Mouse (Mus musculus) gastrocnemius, postnatal 14 days (tissue): ENCODE measurements around the gene Rnf138rt1. TPM values are rescaled to one million over a fixed set of nuclear protein-coding genes. Genes with fewer than 3 reads are reported as not detected.
A peak's percentile ranks its signal among the peaks of the same experiment; 100 is the strongest.

Source experiments
- DNase-seq: peaks from one replicate; pipeline ENCODE4 v3.0.0; 2021; ENCODE audit warnings: mixed read lengths
- intact Hi-C: fragments of 180-260 bp; cut with DNase I; formaldehyde crosslinking; loops from one replicate; pipeline ENCODE4 v1.15.1; 2025; ENCODE audit warnings: low total_unique reads
- long read RNA-seq, 2 experiments: library from polyadenylated mRNA; stranded (forward); transcript quantifications; one replicate each; pipeline ENCODE4 v2.0.0; 2021
- total RNA-seq, 2 experiments: library from RNA; stranded (reverse); gene quantifications; 2 replicates each; pipeline ENCODE4 v1.2.3; 2021

Gene Rnf138rt1
- total RNA-seq: not detected
- long read RNA-seq, experiment 1: 0 reads
- long read RNA-seq, experiment 2: 0 reads

DNA sequence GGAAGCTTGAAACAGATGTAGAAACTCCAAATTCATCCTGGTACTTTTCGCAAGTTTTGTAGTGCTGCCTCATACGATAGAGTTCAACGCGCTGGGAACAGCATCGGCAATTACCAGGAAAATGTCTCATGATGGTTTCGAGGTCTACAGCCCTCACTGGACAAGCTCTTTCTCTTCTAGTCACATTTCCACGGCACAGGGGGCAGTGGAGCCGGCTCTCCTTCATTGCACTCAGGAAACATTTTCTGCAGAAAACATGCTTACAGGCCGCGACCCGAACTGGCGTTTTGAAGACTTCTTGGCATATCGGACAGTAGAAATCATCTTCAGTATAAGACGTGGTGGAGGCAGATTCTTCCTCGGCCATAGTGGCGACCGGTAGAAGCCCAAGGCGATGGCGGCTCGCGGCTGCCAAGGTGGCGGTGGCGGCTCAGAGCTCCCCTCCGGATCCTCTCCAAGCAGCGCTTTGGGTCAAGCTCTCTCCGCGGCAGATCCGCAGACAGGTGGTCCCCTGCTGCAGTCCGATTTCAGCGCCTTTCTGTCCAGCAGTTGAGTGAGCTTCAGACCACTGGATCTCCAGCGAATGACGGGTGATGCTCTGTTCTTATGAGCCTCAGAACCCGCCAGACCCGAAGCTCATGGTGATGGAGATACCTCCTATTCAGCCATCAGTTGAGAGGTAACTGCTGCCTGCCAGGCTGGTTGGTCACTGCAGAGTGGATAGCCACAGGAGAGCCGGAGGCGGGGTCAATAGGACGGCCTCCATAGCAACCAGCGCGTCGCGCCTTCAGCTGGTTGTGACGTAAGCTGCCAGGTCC is at the start of gene Rnf138rt1:
Rnf138rt1 (minus strand) TSS at position 713 of the 818 bp plus-strand sequence.
- DNase-seq: peak; percentile 5
- intact Hi-C loops: no loop called here

DNA sequence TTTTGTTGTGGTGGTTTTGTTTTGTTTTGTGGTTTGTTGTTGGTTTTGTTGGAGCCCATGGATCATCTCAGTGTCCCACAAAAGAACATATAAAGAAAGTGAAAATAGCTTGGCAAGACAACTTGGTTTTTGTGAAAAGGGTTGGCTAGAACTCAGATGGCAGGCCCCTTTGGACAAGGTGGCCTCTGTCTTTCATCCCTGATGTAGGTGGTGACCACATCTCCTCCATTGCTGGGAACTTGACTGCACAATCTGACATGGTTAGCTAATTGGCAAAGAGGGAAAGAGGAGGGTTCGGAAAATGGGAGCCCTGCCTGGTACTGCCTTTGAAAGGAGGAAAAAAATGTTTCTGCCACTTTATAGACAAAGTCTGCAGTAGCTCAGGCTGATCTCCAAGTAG is 46.1 kb upstream of the Rnf138rt1 start:
- no peak for DNase-seq
- intact Hi-C loops: no loop called here

DNA sequence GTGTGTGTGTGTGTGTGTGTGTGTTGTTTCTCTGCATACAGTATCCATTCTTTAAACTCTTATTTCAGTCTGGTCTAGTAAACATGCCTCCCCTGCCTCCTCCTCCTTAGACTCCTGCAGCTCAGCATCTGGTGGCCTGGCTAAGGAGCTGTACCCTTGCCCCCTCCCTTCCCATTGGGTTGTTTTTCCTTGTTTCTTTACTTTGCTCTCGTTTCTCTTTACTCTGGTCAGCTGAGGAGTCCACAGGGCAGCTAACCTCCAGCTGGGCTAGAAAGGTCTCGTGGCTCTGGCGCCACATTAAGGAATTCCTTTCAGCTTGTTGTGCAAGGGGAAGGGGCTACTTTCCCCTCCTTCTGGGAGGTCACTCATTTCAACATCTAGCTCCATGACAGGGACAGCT is 5.2 kb upstream of the Rnf138rt1 start:
- intact Hi-C loops: no loop called here
- no peak for DNase-seq

DNA sequence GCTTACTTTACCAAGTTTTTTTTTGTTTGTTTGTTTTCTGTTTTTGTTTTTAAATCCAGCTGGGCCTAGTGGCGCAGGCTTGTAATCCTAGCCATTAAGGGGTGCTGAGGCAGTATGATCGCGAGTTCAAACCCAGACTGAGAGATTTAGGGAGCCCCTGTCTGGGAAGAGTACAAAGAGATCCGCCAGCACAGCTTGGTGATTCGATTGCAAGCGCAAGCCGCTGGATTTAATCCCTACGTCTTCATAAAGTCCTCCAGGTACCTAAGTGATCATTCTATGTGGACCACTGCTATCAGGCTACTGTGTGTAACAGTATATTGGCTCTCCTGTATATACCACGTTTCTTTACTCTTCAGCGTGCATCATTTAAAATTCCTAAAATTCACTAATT is 303 bp upstream of the Rnf138rt1 start:
- no peak for DNase-seq
- intact Hi-C loops: no loop called here

DNA sequence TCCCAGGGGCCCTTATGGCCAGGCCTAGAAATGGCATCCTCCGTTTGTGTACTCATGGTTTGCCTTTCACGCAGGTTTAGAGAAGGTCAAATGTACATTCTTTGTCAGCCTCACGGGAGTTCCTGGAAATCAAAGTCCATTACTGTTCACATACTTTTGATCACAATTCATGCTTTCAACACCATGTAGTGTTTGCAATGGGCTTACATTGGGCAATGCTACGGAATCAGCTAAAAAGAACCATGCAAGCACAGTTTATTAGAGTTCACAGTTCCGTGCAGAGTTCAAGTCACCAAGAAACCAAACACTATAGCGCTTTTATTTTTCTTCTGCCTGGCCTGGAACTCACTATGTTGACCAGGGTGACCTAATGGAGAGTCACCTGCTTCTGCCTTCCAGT is 15.1 kb downstream of the Rnf138rt1 start:
- intact Hi-C loops: no loop called here

DNA sequence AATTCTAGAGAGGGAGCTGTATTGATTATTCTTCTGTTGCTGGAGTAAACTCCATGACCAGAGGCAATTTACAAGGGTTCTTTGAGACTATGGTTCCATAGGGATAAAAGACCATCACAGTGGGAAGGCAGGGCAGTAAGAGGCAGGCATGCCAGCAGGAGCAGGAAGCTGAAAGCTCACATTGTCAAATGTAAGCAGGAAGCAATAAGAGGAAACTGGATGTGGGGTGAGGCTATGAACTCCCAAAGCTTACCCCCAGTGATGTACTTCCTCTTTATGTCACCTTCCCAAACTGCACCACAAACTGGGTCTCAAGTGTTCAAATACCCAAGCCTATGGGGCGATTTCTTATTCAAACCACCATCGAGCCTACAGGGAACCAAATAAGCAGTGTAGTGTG is 17.2 kb downstream of the Rnf138rt1 start:
- intact Hi-C loops: no loop called here
- DNase-seq: no peak

More for the DNA sequence above, 15.1 kb downstream of the Rnf138rt1 start:
- DNase-seq: no peak

DNA sequence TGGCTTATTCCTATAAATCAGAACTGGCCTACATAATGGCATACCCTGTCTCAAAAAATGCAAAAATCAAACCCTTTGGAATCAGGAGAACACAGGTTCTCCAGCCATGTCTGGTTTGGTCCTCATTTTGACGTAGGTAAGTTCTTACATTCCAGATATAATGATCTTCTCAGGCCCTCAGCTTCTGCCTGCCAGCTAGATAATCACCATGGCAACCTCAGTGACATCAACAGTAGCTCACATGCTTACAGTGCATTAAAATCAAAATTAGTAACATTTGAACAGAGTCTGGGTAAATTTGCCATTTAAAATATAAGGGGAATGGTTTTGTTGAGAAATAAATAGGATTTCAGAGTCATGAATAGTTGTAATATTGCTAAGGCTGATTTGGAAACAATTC is 22.2 kb downstream of the Rnf138rt1 start:
- intact Hi-C loops: no loop called here

DNA sequence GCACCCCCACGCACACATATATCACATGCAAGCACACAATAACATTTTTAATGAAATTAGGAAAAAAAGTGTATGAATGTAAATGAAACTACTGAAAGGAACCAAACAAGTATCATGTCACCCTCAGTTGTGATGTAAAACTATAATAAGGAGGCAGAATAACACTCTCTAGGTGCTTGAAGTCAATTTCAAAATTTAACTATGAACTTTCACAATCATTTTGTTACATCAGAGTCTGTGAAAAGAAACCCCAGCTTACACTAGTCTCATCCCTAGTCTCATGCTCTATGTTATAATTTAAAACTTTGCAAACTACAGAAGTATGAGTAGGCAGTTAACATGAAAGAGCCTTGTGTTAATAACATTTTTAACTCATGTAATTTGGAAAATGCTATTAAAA is 27.0 kb downstream of the Rnf138rt1 start:
- DNase-seq: no peak
- intact Hi-C loops: no loop called here

More for the DNA sequence above, 22.2 kb downstream of the Rnf138rt1 start:
- no peak for DNase-seq

DNA sequence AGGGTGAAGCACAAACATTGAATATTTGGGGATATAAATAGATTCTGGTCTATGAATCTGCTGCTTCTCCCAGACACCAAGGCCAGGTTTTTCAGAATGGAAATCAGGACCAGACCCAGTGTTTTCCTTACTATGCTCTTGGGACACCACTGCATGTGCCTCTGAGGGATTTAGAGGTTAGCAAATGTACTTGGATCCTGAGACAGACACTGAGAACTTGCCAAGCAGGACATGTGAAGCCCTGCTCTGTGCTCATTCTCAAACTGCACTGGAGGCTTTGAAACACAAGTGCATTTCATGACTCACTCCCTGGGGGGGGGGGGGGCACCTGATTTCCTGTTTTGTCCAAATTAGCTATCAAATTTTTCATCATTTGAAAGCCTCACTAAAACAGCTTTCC is 37.5 kb downstream of the Rnf138rt1 start:
- intact Hi-C loops: no loop called here
- DNase-seq: no peak

DNA sequence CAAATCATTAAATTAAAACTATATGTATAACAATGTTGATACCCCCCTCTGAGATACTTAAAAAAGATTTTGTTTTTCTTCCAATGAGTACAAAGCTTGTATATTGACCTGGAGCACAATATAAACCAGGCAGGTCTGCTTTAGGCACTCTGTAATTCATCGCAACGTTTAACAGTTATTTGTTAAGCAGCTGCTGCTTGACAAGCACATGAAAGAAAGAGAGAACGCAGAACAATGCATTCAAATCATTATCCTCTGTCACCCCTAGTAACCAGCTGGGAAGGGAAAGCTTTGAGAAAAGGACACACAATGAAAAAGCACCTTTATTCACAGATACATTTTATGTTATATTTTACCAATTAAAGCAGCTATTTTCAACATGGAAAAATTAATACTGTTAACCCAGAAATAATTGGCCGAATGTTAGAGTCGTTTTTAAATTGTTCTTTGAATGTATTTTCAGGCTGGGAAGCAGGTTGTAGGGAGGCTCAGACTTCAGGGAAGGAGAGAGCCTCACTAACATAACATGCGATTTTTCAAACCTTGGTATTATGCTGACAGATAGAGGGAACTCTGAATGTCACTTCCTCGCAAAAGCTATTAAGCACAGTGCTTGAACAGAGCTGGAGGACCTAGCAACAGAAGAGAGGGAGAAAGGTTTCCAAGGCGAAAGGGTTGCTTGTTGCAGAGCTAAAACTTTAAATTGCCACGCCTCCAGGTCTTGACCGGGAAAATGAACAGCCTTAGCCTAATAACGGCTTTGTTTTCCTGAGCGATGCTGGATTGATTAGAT is 38.1 kb downstream of the Rnf138rt1 start:
- intact Hi-C loops: no loop called here
- no peak for DNase-seq

DNA sequence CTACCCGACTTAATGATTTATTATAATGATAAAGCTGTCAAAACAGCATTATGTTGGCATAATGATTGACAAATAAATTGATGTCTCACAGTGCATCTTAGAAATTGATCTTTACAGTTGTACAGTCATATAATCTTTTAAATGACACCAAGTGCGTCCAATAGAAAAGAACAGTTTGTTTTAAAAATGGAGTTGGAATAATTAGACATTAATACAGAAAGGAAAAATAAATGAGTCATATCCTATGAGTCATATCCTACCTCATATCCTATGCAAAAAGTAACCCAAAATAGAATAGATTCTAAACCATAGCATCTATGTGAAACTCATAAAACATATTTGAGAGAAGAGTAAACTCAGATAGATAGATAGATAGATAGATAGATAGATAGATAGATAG is 40.5 kb downstream of the Rnf138rt1 start:
- DNase-seq: no peak
- intact Hi-C loops: no loop called here

Other genes with a start within 250 kb of the Rnf138rt1 start
- gene Grpr, start 211.7 kb downstream of the Rnf138rt1 start, total RNA-seq: not detected
- gene Ap1s2, start 147.7 kb upstream of the Rnf138rt1 start, total RNA-seq: 10 to 100 TPM; 23.0 to 23.9 TPM
- 10 to 100 TPM; 13.2 to 14.3 TPM for gene Zrsr2, start 197.3 kb upstream of the Rnf138rt1 start, total RNA-seq